Mouse (Mus musculus) olfactory bulb, adult 2 months (tissue): ENCODE measurements around the gene Olfr47.
"Not testable (repeated sequence)": the region's sequence is repeated elsewhere in the genome, so short reads cannot be mapped to it uniquely, and the experiment has no call there.

Experiments
- CTCF ChIP-seq: fragments of 200-500 bp; IDR thresholded peaks from 2 replicates; pipeline ENCODE4 v1.5.1; 2012; ENCODE audit warnings: low read depth, mild to moderate bottlenecking, low read length, moderate library complexity; ENCODE audit not compliant: insufficient read depth
- POLR2A ChIP-seq: fragments of 200-500 bp; IDR thresholded peaks from 2 replicates; pipeline ENCODE4 v1.6.1; 2012; ENCODE audit warnings: mild to moderate bottlenecking, low read depth, low read length, moderate library complexity; ENCODE audit not compliant: insufficient read depth

- not testable (repeated sequence) for TF ChIP-seq CTCF, POLR2A
Measured at GRCm38 (mm10) chr6:43231255-43231654, at the start of gene Olfr47.
